Mouse (Mus musculus): ENCODE data around the gene Adss.

Adss gene

GRCm38 (mm10) chr1:177727883-177728525 lies 68.3 kb downstream of the Adss start:
- no peak for DNase-seq

- no peak for DNase-seq
Observed at GRCm38 (mm10) chr1:177726870-177727269, 69.4 kb downstream of the Adss start.

DNA sequence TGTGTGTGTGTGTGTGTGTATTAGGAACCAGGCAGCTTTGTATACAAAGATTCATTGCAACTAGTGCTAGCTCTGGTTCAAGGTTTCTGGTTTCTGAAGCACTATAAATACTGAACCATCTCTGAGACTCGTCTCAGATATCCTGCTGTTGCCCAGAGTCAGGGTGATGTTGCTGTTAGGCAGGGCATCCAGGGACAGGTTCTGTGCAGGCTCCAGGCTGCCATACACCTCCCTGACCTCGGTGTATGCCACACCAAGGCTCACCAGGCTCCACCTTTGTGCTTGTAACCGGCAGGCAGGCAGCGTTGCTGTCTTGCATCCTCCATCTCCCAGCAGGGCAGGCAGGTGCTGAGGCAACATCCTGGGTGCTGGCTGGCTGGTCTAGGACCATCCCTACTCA lies 72.5 kb downstream of the Adss start:
- DNase-seq: no peak

DNA sequence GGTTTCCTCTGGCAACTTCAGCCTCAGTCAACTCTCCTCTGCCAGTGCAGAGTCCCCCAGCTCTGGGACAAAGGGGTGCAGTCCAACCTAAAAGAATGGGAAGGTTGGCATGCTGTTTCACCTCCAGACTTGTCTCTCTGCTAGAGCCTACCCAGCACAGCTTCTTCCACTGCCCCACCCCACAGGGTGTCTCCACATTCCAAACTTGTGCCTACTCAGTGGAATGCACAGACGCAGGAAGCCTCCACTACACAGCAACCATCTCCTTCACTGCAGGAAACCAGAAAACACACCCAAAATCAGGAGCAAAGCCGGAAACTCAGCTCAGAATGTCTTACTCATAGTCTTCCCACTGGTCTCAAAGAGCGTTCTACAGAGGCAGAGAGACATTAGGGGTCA lies 77.3 kb downstream of the Adss start:
- DNase-seq: no peak

- DNase-seq: no peak
Observed at GRCm38 (mm10) chr1:177718340-177719028, 77.8 kb downstream of the Adss start.

DNA sequence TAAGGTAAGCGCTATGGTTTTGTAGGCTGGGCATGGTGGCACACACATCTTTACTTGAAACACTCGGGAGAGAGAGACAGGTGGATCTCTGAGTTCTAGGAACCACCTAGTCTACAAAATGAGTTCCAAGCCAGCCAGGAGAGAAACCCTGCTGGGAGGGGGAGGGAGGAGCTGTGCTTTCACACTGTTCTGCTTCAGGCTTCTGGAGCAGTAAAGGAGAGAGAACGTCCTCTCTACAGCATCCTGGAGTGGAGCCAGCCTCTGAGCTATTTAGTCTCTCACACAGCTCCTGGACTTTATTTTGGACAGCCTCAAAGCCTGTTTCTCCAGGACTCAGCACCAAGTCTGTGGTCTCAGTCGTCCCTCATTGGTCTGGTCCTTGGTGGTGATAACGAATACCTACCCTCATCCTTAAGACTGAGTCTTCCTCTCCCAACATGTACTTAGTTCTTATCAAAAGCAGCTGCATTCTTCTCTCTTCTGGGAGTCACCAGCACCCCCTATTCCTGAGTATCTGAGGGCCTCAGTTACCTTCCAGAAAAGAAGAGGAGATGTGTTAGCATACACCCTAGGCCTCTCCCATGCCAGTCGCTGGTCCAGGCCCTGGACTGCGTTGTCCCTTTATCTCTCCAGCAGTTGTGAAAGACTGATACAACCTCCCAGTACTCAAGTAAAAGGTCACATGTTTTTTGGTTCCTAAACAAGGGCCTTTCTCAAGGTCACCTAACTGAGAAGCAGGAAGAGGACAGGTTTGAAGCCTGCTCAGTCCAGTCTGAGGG lies 79.1 kb downstream of the Adss start:
- DNase-seq: no peak

- no peak for DNase-seq
Observed at GRCm38 (mm10) chr1:177716448-177716847, 79.9 kb downstream of the Adss start.

GRCm38 (mm10) chr1:177714397-177715012 lies 81.8 kb downstream of the Adss start:
- DNase-seq: no peak

DNA sequence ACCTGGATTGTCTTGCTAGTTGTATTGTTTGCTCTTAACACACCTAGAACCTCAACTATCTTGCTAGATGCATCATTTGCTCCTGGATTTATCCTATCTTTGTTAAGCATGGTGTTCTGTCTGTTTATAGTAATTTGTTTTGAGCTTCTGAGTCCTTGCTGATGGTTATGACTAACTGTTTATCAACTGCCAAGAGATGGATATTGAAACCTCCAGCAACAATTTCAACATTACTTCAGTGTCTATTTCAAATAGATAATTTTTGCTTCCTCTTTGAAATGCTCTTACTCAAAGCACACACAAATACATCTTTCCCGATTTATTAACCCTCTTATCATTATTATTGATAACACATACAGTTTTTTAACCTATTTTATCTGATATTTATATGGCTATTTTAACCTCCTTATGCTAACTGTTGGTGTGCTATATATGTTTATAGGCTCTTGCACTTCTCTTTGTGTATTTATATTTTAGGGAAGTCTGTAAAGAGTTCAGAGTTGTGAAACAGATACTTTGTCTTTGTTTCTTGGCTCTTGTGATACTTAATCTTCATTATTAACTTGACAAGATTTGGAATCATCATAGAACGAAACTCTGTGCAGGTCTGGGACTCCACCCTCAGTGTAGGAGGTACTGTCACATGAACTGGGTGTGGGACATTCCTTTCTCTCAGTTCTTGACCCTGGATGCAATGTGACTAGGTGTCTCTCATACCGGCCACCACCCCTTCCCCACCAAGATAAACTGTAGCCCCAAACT lies 82.5 kb downstream of the Adss start:
- no peak for DNase-seq
